Mouse (Mus musculus) liver, adult 2 months (tissue): Measurements from ENCODE around the gene Pgm1. TPM values are rescaled to one million over a fixed set of nuclear protein-coding genes. Genes with fewer than 3 reads are reported as not detected.

ENCODE experiments used
- DNase-seq: peaks from one replicate; pipeline ENCODE4 v3.0.0-alpha.2; 2011; ENCODE audit warnings: low read depth, low spot score; ENCODE audit errors: extremely low read depth
- H3K27ac ChIP-seq: fragments of 200-500 bp; replicated peaks from 2 replicates; pipeline ENCODE4 v1.5.1; 2012; ENCODE audit warnings: low read depth, mild to moderate bottlenecking, control low read depth, inconsistent platforms, low read length; ENCODE audit not compliant: insufficient read depth
- H3K27me3 ChIP-seq: fragments of 200-500 bp; 2 replicates; pipeline ENCODE4 v1.6.1; 2012; ENCODE audit warnings: mild to moderate bottlenecking, moderate library complexity, low read length, inconsistent platforms; ENCODE audit not compliant: control insufficient read depth, insufficient read depth
- H3K36me3 ChIP-seq: fragments of 200-500 bp; 2 replicates; pipeline ENCODE4 v1.6.1; 2012; ENCODE audit warnings: low read length, inconsistent platforms; ENCODE audit not compliant: control insufficient read depth, insufficient read depth
- H3K4me1 ChIP-seq: fragments of 200-500 bp; 2 replicates; pipeline ENCODE4 v1.6.1; 2011; ENCODE audit warnings: low read length; ENCODE audit not compliant: control insufficient read depth, insufficient read depth
- H3K4me3 ChIP-seq: fragments of 200-500 bp; 2 replicates; pipeline ENCODE4 v1.5.1; 2011; ENCODE audit warnings: low read depth, mild to moderate bottlenecking, control low read depth, low read length, moderate library complexity; ENCODE audit not compliant: insufficient read depth
- H3K79me2 ChIP-seq: fragments of 200-500 bp; 2 replicates; pipeline ENCODE4 v1.6.1; 2012; ENCODE audit warnings: inconsistent platforms, mild to moderate bottlenecking, low read length, moderate library complexity; ENCODE audit not compliant: control insufficient read depth, insufficient read depth
- H3K9ac ChIP-seq: fragments of 200-500 bp; 2 replicates; pipeline ENCODE4 v1.6.1; 2012; ENCODE audit warnings: low read depth, mild to moderate bottlenecking, control low read depth, inconsistent platforms, low read length
- CTCF ChIP-seq: fragments of 200-500 bp; IDR thresholded peaks from 2 replicates; pipeline ENCODE4 v1.5.1; 2011; ENCODE audit warnings: low read depth, low read length, control low read depth
- POLR2A ChIP-seq: fragments of 200-500 bp; IDR thresholded peaks from 2 replicates; pipeline ENCODE4 v1.6.1; 2011; ENCODE audit warnings: low read length, control low read depth; ENCODE audit not compliant: insufficient read depth; ENCODE audit errors: extremely low read depth
- WGBS: fragments of 180-500 bp; shearing (Covaris S2); methylation state at CpG from one replicate; pipeline ENCODE4 v1.1.7; 2018; 5-methylcytosine and 5-hydroxymethylcytosine counted together
- polyA plus RNA-seq: library from polyadenylated mRNA; depleted of rRNA; stranded (reverse); fragments of >200 nt; gene quantifications from 2 replicates; pipeline ENCODE4 v1.2.3, GENCODE M21; 2012
- total RNA-seq: library from RNA; depleted of rRNA; stranded (reverse); fragments of >200 nt; gene quantifications from 2 replicates; pipeline ENCODE4 v1.2.3, GENCODE M21; 2014

Pgm1 gene
- total and polyA plus RNA-seq, 2 experiments = 158 to 219 TPM

- H3K27me3 ChIP-seq = no peaks in the 10 kb centered on the region
- no peak for DNase-seq
- WGBS = 67% methylated on average over 5 of the region's 5 CpGs
Measured at GRCm38 (mm10) chr4:99936278-99936677, 7.1 kb downstream of the Pgm1 start.

GRCm38 (mm10) chr4:99939711-99940505 is 10.7 kb downstream of the Pgm1 start:
- Histone ChIP-seq H3K36me3 (no peaks in the 10 kb centered on the region), H3K79me2 (peaks cover 33% of the 10 kb centered on the region; the same call in 1 of the 2 replicates), H3K4me3 (no peak overlapping the region), H3K9ac (no peak overlapping the region), H3K4me1 (peaks cover 26% of the 10 kb centered on the region), H3K27me3 (no peaks in the 10 kb centered on the region), H3K27ac (peak overlapping the region; percentile 59)
- WGBS = 28% methylated on average over 16 of the region's 16 CpGs
- TF ChIP-seq CTCF (no peak), POLR2A (no peak)
- DNase-seq = peak; percentile 86

More at GRCm38 (mm10) chr4:99936278-99936677, 7.1 kb downstream of the Pgm1 start:
- Histone ChIP-seq H3K9ac (no peak overlapping the region), H3K27ac (no peak overlapping the region), H3K4me3 (no peak overlapping the region), H3K4me1 (peaks cover 31% of the 10 kb centered on the region), H3K79me2 (peaks cover 37% of the 10 kb centered on the region; the same call in 1 of the 2 replicates), H3K36me3 (peaks cover 2% of the 10 kb centered on the region; the same call in 1 of the 2 replicates)
- no peak for TF ChIP-seq POLR2A
- TF ChIP-seq CTCF = no peak

- Histone ChIP-seq H3K27ac (peak overlapping the region; percentile 64), H3K4me1 (peaks cover 28% of the 10 kb centered on the region), H3K4me3 (no peak overlapping the region), H3K27me3 (no peaks in the 10 kb centered on the region), H3K9ac (peak overlapping the region; percentile 48; the same call in 1 of the 2 replicates), H3K36me3 (no peaks in the 10 kb centered on the region), H3K79me2 (peaks cover 27% of the 10 kb centered on the region; the same call in 1 of the 2 replicates)
- DNase-seq = peak; percentile 91
- WGBS = 43% methylated on average over 10 of the region's 10 CpGs
- TF ChIP-seq CTCF (peak; percentile 43), POLR2A (no peak)
Measured at GRCm38 (mm10) chr4:99941655-99942414, 12.6 kb downstream of the Pgm1 start.

- Histone ChIP-seq H3K79me2 (peaks cover 38% of the 10 kb centered on the region; the same call in 1 of the 2 replicates), H3K27me3 (no peaks in the 10 kb centered on the region), H3K36me3 (no peaks in the 10 kb centered on the region), H3K4me3 (no peak overlapping the region), H3K4me1 (peaks cover 20% of the 10 kb centered on the region), H3K27ac (no peak overlapping the region), H3K9ac (no peak overlapping the region)
- no peak for DNase-seq
- WGBS = 76% methylated on average over 2 of the region's 2 CpGs
- TF ChIP-seq CTCF (no peak), POLR2A (no peak)
Measured at GRCm38 (mm10) chr4:99944606-99945005, 15.4 kb downstream of the Pgm1 start.

GRCm38 (mm10) chr4:99945011-99945410 is 15.8 kb downstream of the Pgm1 start:
- Histone ChIP-seq H3K27ac (no peak overlapping the region), H3K79me2 (peaks cover 37% of the 10 kb centered on the region; the same call in 1 of the 2 replicates), H3K9ac (no peak overlapping the region), H3K27me3 (no peaks in the 10 kb centered on the region), H3K4me1 (peaks cover 19% of the 10 kb centered on the region), H3K4me3 (no peak overlapping the region), H3K36me3 (no peaks in the 10 kb centered on the region)
- no peak for DNase-seq
- WGBS = 85% methylated on average over 7 of the region's 7 CpGs
- TF ChIP-seq CTCF (no peak), POLR2A (no peak)
